Mouse (Mus musculus): ENCODE measurements around the gene Gm39653. TPM values are rescaled to one million over a fixed set of nuclear protein-coding genes. Genes with fewer than 3 reads are reported as not detected.
"Not testable (repeated sequence)": the region's sequence is repeated elsewhere in the genome, so short reads cannot be mapped to it uniquely, and the experiment has no call there.

The Gm39653 gene
- polyA plus RNA-seq, 1 experiment: not detected

DNA sequence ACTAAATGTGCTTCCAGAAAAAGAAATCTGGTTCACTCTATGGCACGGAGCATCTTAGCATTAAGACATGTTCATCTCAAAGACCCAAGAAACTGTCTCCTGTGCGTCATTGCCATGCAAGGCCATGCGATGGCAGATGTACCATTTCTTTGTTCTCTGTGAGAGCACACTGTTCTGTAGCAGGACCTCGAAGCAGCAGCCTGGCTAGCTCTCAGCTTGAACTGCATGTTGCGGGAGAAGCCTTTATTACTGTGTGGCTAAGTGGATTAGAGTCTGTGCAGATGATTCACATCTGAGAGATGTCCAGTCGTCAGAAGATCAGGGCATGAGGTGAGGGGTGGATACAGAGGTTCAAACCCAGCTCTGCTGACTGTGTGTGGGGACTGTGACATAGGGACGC lies 28.9 kb upstream of the Gm39653 start:
- WGBS: 55% methylated on average over 7 of the region's 7 CpGs
- H3K27me3 ChIP-seq (ENCODE audit: control insufficient read depth, insufficient read depth, low read length): no peaks in the 10 kb centered on the region
- no peak for TF ChIP-seq POLR2A (IDR thresholded peaks at IDR 0.05; ENCODE audit: borderline replicate concordance, insufficient read depth, low read length)
- no peak for TF ChIP-seq CTCF (IDR thresholded peaks at IDR 0.05; ENCODE audit: borderline replicate concordance, insufficient read depth, low read depth, low read length)
- H3K27ac ChIP-seq (ENCODE audit: insufficient read depth, low read length): no peak overlapping the region
- no peak for DNase-seq
- no peaks in the 10 kb centered on the region for H3K4me1 ChIP-seq (ENCODE audit: control insufficient read depth, insufficient read depth, low read length)
- no peak overlapping the region for H3K4me3 ChIP-seq (replicated peaks; ENCODE audit: insufficient read depth, low read depth, low read length)

DNA sequence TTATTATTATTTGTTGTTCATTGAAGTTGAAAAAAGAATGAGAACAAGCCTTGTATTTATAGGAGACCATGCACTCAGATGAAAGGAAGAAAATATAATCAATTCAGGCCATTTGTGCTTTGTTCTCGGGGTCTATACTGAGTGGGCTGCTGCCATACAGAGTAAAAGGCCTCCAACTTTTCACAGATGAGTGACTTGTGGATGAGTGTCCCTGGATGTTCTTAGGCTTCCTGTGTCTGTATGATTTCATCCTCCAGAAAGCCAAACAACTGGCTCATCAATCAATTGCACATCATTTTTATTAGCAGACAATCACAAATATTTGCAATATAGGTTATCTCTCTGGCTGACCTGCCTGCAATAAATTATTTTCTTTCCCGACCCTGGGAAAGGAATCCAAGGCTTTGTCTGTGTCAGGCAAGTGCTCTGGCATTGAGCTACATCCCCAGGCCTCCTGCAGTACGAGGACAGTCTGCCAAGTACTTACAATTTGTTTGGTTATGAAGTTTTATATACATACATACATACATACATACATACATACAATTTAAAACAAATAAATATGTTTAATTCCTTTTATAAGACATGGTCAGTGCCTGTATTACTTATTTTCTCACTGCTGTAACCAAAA lies 11.8 kb upstream of the Gm39653 start:
- WGBS: 19% methylated on average over 3 of the region's 3 CpGs
- Histone ChIP-seq H3K27me3 (ENCODE audit: control insufficient read depth, insufficient read depth, low read length) (no peaks in the 10 kb centered on the region), H3K4me3 (replicated peaks; ENCODE audit: insufficient read depth, low read depth, low read length) (no peak overlapping the region), H3K4me1 (ENCODE audit: control insufficient read depth, insufficient read depth, low read length) (no peaks in the 10 kb centered on the region), H3K27ac (ENCODE audit: insufficient read depth, low read length) (no peak overlapping the region)
- DNase-seq: no peak
- TF ChIP-seq POLR2A (IDR thresholded peaks at IDR 0.05; ENCODE audit: borderline replicate concordance, insufficient read depth, low read length): no peak
- TF ChIP-seq CTCF (IDR thresholded peaks at IDR 0.05; ENCODE audit: borderline replicate concordance, insufficient read depth, low read depth, low read length): no peak

DNA sequence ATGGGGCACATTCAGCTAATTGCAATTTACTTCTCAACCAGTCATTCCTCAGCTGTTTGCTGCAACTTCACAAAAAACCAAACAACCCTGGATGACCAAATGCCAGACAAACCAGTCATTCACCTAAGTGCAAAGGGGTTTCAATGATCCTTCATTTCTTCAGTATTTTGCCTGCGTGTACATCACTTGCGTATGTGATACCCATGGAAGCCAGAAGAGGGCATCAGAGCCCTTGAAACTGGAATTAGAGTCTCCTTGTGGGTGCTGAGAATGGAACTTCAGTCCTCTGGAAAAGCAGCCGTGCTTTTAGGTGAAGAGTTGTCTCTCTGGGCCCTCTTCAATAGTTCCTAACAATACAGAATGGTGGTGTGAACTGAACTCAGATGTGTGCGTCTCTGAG lies 6.2 kb upstream of the Gm39653 start:
- TF ChIP-seq POLR2A (IDR thresholded peaks at IDR 0.05; ENCODE audit: borderline replicate concordance, insufficient read depth, low read length): no peak
- TF ChIP-seq CTCF (IDR thresholded peaks at IDR 0.05; ENCODE audit: borderline replicate concordance, insufficient read depth, low read depth, low read length): no peak
- Histone ChIP-seq H3K27me3 (ENCODE audit: control insufficient read depth, insufficient read depth, low read length) (no peaks in the 10 kb centered on the region), H3K4me1 (ENCODE audit: control insufficient read depth, insufficient read depth, low read length) (no peaks in the 10 kb centered on the region), H3K4me3 (replicated peaks; ENCODE audit: insufficient read depth, low read depth, low read length) (no peak overlapping the region), H3K27ac (ENCODE audit: insufficient read depth, low read length) (no peak overlapping the region)
- 90% methylated on average over 4 of the region's 4 CpGs for WGBS
- no peak for DNase-seq

DNA sequence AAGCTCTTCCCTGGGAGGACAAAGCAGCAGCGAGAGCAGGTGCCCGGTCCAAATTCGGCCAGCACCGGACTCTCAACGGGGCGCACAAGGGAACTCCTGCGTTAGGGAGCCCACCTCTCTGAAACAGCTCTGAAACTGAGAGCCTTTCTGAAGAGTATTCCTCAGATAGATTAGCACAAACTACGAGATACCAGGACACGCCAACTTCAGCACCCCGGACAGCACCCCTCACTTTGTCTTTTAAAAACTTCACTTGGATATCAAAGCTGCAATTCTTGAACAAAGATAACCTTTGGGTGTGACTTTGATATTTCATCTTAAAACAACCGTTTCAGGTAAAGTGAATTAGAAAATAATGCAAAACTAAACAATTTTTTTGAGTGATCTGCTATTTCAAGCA lies 1.2 kb upstream of the Gm39653 start:
- no peak for TF ChIP-seq POLR2A (IDR thresholded peaks at IDR 0.05; ENCODE audit: borderline replicate concordance, insufficient read depth, low read length)
- TF ChIP-seq CTCF (IDR thresholded peaks at IDR 0.05; ENCODE audit: borderline replicate concordance, insufficient read depth, low read depth, low read length): no peak
- Histone ChIP-seq H3K4me3 (replicated peaks; ENCODE audit: insufficient read depth, low read depth, low read length) (no peak overlapping the region), H3K27me3 (ENCODE audit: control insufficient read depth, insufficient read depth, low read length) (no peaks in the 10 kb centered on the region), H3K4me1 (ENCODE audit: control insufficient read depth, insufficient read depth, low read length) (no peaks in the 10 kb centered on the region), H3K27ac (ENCODE audit: insufficient read depth, low read length) (no peak overlapping the region)
- WGBS: 3% methylated on average over 11 of the region's 11 CpGs
- no peak for DNase-seq

DNA sequence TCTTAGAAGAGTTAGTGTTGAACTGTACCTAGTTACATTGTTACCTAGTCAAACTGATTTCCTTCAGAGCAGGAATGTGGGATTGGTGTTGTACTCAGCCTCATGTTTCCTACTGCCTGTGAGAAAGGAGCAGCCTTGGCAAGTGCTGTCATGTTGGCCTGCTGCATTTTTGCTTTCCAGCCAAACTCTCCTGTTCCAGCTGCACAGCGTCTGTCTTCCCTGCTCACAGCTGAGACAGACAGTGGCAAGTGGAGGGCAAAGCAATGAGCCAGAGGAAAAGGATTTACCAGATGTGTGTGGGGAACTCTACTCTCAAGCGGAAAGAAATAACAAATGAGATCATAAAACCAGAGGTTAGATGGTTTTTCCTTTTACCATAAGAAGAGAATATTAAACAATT lies 12.4 kb downstream of the Gm39653 start:
- Histone ChIP-seq H3K4me3 (replicated peaks; ENCODE audit: insufficient read depth, low read depth, low read length) (no peak overlapping the region), H3K27me3 (ENCODE audit: control insufficient read depth, insufficient read depth, low read length) (no peaks in the 10 kb centered on the region), H3K4me1 (ENCODE audit: control insufficient read depth, insufficient read depth, low read length) (no peaks in the 10 kb centered on the region), H3K27ac (ENCODE audit: insufficient read depth, low read length) (no peak overlapping the region)
- TF ChIP-seq CTCF (IDR thresholded peaks at IDR 0.05; ENCODE audit: borderline replicate concordance, insufficient read depth, low read depth, low read length): no peak
- no peak for TF ChIP-seq POLR2A (IDR thresholded peaks at IDR 0.05; ENCODE audit: borderline replicate concordance, insufficient read depth, low read length)
- DNase-seq: no peak
- WGBS: 31% methylated on average over 2 of the region's 2 CpGs

DNA sequence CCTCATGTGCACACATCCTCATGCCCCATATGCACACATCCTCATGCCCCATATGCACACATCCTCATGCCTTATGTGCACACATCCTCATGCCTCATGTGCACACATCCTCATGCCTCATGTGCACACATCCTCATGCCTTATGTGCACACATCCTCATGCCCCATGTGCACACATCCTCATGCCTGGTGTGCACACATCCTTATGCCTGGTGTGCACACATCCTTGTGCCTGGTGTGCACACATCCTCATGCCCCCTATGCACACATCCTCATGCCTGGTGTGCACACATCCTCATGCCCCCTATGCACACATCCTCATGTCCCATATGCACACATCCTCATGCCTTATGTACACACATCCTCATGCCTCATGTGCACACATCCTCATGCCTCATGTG lies 14.6 kb downstream of the Gm39653 start:
- H3K27ac ChIP-seq (ENCODE audit: insufficient read depth, low read length); DNase-seq; H3K4me3 ChIP-seq (replicated peaks; ENCODE audit: insufficient read depth, low read depth, low read length); H3K4me1 ChIP-seq (ENCODE audit: control insufficient read depth, insufficient read depth, low read length); H3K27me3 ChIP-seq (ENCODE audit: control insufficient read depth, insufficient read depth, low read length): not testable (repeated sequence)

DNA sequence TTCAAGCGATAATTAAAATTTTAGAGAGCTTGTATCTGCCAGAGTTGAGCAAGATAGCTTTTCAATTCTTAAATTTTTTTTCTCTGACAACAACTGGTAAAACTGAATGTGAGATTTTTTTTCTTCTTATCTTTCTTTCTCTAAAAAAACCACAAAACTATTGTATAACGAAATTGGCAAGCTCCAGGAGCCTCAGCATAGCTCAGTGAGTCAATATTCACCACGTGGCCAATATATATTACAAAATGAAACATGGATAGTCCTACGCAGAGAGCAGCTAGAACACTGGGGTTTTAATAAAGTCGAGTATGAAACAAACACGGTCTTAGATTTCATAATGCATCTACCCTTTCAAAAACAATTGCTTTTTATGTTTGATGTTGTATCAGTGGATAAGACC lies 24.2 kb downstream of the Gm39653 start:
- DNase-seq: no peak
- Histone ChIP-seq H3K27me3 (ENCODE audit: control insufficient read depth, insufficient read depth, low read length) (no peaks in the 10 kb centered on the region), H3K4me3 (replicated peaks; ENCODE audit: insufficient read depth, low read depth, low read length) (no peak overlapping the region), H3K27ac (ENCODE audit: insufficient read depth, low read length) (no peak overlapping the region), H3K4me1 (ENCODE audit: control insufficient read depth, insufficient read depth, low read length) (no peaks in the 10 kb centered on the region)
- WGBS: 76% methylated on average over 6 of the region's 6 CpGs
- no peak for TF ChIP-seq CTCF (IDR thresholded peaks at IDR 0.05; ENCODE audit: borderline replicate concordance, insufficient read depth, low read depth, low read length)
- no peak for TF ChIP-seq POLR2A (IDR thresholded peaks at IDR 0.05; ENCODE audit: borderline replicate concordance, insufficient read depth, low read length)

DNA sequence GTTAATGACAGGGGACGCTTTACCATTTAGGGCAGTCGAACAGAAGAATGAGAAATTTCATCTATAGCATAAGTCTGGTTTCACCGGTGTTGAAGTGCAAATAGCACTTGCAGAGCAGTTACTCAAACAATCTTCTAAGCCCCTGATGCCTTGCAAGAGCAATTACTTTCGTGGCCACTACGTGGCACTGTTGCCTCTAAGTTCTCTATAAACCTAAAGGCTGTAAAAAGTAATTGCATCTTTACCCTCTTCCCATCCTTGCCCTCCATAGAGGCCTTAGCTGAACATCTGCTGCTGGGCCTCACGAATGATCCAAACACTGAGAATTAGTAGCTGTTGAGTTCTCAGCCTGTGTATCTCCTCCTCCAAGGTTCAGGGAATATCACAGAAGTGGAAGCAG lies 42.2 kb downstream of the Gm39653 start:
- Histone ChIP-seq H3K4me1 (ENCODE audit: control insufficient read depth, insufficient read depth, low read length) (no peaks in the 10 kb centered on the region), H3K27ac (ENCODE audit: insufficient read depth, low read length) (no peak overlapping the region), H3K27me3 (ENCODE audit: control insufficient read depth, insufficient read depth, low read length) (no peaks in the 10 kb centered on the region), H3K4me3 (replicated peaks; ENCODE audit: insufficient read depth, low read depth, low read length) (no peak overlapping the region)
- 9% methylated on average over 6 of the region's 6 CpGs for WGBS
- peak; percentile 36 to 63 for DNase-seq
- TF ChIP-seq CTCF (IDR thresholded peaks at IDR 0.05; ENCODE audit: borderline replicate concordance, insufficient read depth, low read depth, low read length) (peak; percentile 42; the same call in 1 of the 2 replicates), POLR2A (IDR thresholded peaks at IDR 0.05; ENCODE audit: borderline replicate concordance, insufficient read depth, low read length) (no peak)

Measured in cerebellum, adult 2 months (tissue).